Mouse (Mus musculus) myocyte (in vitro differentiated cells): Measurements from ENCODE around the gene Tbc1d17. TPM values are rescaled to one million over a fixed set of nuclear protein-coding genes. Genes with fewer than 3 reads are reported as not detected.

Source experiments
- H3K27me3 ChIP-seq: one replicate; pipeline ENCODE4 v1.6.1; 2011; ENCODE audit not compliant: control insufficient read depth, insufficient read depth, insufficient read length
- H3K36me3 ChIP-seq: one replicate; pipeline ENCODE4 v1.6.1; 2011; ENCODE audit not compliant: control insufficient read depth, insufficient read depth
- H3K4me2 ChIP-seq: one replicate; pipeline ENCODE4 v1.6.1; 2011; ENCODE audit warnings: low read depth, control low read depth
- H3K4me3 ChIP-seq: one replicate; pipeline ENCODE4 v1.5.1; 2011; ENCODE audit warnings: mild to moderate bottlenecking, control low read depth, moderate library complexity
- H3K79me2 ChIP-seq: one replicate; pipeline ENCODE4 v1.6.1; 2011; ENCODE audit not compliant: control insufficient read depth, insufficient read depth
- H3ac ChIP-seq: one replicate; pipeline ENCODE4 v1.6.1; 2011; ENCODE audit not compliant: control insufficient read depth, insufficient read length
- CEBPB ChIP-seq: IDR thresholded peaks from 2 replicates; pipeline ENCODE4 v1.6.1; 2011; ENCODE audit warnings: mild to moderate bottlenecking, moderate library complexity; ENCODE audit not compliant: poor library complexity, insufficient read depth, severe bottlenecking
- E2F4 ChIP-seq: IDR thresholded peaks from one replicate; pipeline ENCODE4 v1.6.1; 2011; ENCODE audit warnings: mild to moderate bottlenecking, control low read depth, moderate library complexity; ENCODE audit not compliant: insufficient read depth
- MAX ChIP-seq: IDR thresholded peaks from one replicate; pipeline ENCODE4 v1.6.1; 2011; ENCODE audit warnings: low read depth, mild to moderate bottlenecking, control low read depth
- MYOD1 ChIP-seq, 3 experiments: IDR thresholded peaks; one replicate each; pipeline ENCODE4 v1.6.1; 2011; ENCODE audit warnings: control low read depth in 2 of 3, low read depth in 2 of 3, mild to moderate bottlenecking in 2 of 3, moderate library complexity in 1 of 3; ENCODE audit not compliant: insufficient read length in 2 of 3, control insufficient read depth in 1 of 3
- MYOG ChIP-seq, 3 experiments: IDR thresholded peaks; one replicate each; pipeline ENCODE4 v1.6.1; 2011; ENCODE audit warnings: control low read depth in 2 of 3, low read depth in 2 of 3, mild to moderate bottlenecking in 2 of 3; ENCODE audit not compliant: insufficient read length in 2 of 3, control insufficient read depth in 1 of 3, insufficient read depth in 1 of 3
- POLR2A ChIP-seq: IDR thresholded peaks from one replicate; pipeline ENCODE4 v1.6.1; 2011; ENCODE audit warnings: low read depth, mild to moderate bottlenecking, control low read depth, moderate library complexity; ENCODE audit not compliant: insufficient read length
- POLR2AphosphoS2 ChIP-seq: IDR thresholded peaks from one replicate; pipeline ENCODE4 v1.6.1; 2011; ENCODE audit warnings: low read depth, control low read depth; ENCODE audit not compliant: insufficient read length
- REST ChIP-seq: IDR thresholded peaks from one replicate; pipeline ENCODE4 v1.6.1; 2011; ENCODE audit warnings: mild to moderate bottlenecking, control low read depth, moderate library complexity; ENCODE audit not compliant: insufficient read depth, insufficient read length
- SRF ChIP-seq: IDR thresholded peaks from one replicate; pipeline ENCODE4 v1.6.1; 2011; ENCODE audit warnings: low read depth; ENCODE audit not compliant: control insufficient read depth, insufficient read length
- TCF12 ChIP-seq: IDR thresholded peaks from one replicate; pipeline ENCODE4 v1.6.1; 2011; ENCODE audit warnings: mild to moderate bottlenecking, control low read depth; ENCODE audit not compliant: poor library complexity, insufficient read depth, severe bottlenecking
- TCF3 ChIP-seq: IDR thresholded peaks from one replicate; pipeline ENCODE4 v1.6.1; 2011; ENCODE audit warnings: low read depth, control low read depth; ENCODE audit not compliant: insufficient read length
- USF1 ChIP-seq: IDR thresholded peaks from one replicate; pipeline ENCODE4 v1.6.1; 2011; ENCODE audit warnings: low read depth, mild to moderate bottlenecking, control low read depth, moderate library complexity
- polyA plus RNA-seq: library from polyadenylated mRNA; unstranded; fragments of >200 nt; fragmentation: generic; extraction: Trizol; gene quantifications from one replicate; pipeline ENCODE4 v1.2.1, GENCODE M21; 2012; ENCODE audit warnings: missing spikeins

Gene Tbc1d17
- polyA plus RNA-seq, 1 experiment: 53.8 TPM

- no peak overlapping the region for H3K4me2 ChIP-seq
- peaks cover 3% of the 10 kb centered on the region for H3K79me2 ChIP-seq
- no peaks in the 10 kb centered on the region for H3K27me3 ChIP-seq
- peaks cover 7% of the 10 kb centered on the region for H3K36me3 ChIP-seq
- H3K4me3 ChIP-seq: no peak overlapping the region
- no peak for TF ChIP-seq POLR2A
- no peak for TF ChIP-seq MAX
- no peak for TF ChIP-seq REST
- no peak for TF ChIP-seq CEBPB
- no peak for TF ChIP-seq E2F4
- TF ChIP-seq POLR2AphosphoS2: no peak
- TF ChIP-seq MYOG (IDR thresholded peaks at IDR 0.05; ENCODE audit: control insufficient read depth in 1 of 3, insufficient read depth in 1 of 3, insufficient read length in 2 of 3, low read depth in 2 of 3): no peak
- no peak for TF ChIP-seq USF1
- no peak for TF ChIP-seq MYOD1 (IDR thresholded peaks at IDR 0.05; ENCODE audit: control insufficient read depth in 1 of 3, insufficient read length in 2 of 3, low read depth in 2 of 3)
- TF ChIP-seq TCF3: no peak
- no peak for TF ChIP-seq SRF
- no peak for TF ChIP-seq TCF12
- H3ac ChIP-seq: no peak overlapping the region
Measured at GRCm38 (mm10) chr7:44841825-44842463, 6.9 kb downstream of the Tbc1d17 start.

GRCm38 (mm10) chr7:44840426-44840825 lies 8.5 kb downstream of the Tbc1d17 start:
- TF ChIP-seq E2F4 (no peak), CEBPB (no peak), POLR2AphosphoS2 (peak; percentile 52), POLR2A (no peak), MYOG (IDR thresholded peaks at IDR 0.05; ENCODE audit: control insufficient read depth in 1 of 3, insufficient read depth in 1 of 3, insufficient read length in 2 of 3, low read depth in 2 of 3) (no peak)
- H3K4me3 ChIP-seq: no peak overlapping the region
- no peaks in the 10 kb centered on the region for H3K36me3 ChIP-seq
- H3K4me2 ChIP-seq: no peak overlapping the region
- no peak overlapping the region for H3ac ChIP-seq
- no peaks in the 10 kb centered on the region for H3K27me3 ChIP-seq
- no peaks in the 10 kb centered on the region for H3K79me2 ChIP-seq

- no peak overlapping the region for H3K4me2 ChIP-seq
- no peaks in the 10 kb centered on the region for H3K27me3 ChIP-seq
- TF ChIP-seq E2F4: no peak
- TF ChIP-seq USF1: no peak
- peak; percentile 24 for TF ChIP-seq POLR2A
- TF ChIP-seq TCF3: no peak
- TF ChIP-seq MYOD1 (IDR thresholded peaks at IDR 0.05; ENCODE audit: control insufficient read depth in 1 of 3, insufficient read length in 2 of 3, low read depth in 2 of 3): no peak
- TF ChIP-seq MAX: no peak
- TF ChIP-seq REST: no peak
- TF ChIP-seq TCF12: no peak
- no peak for TF ChIP-seq SRF
- TF ChIP-seq MYOG (IDR thresholded peaks at IDR 0.05; ENCODE audit: control insufficient read depth in 1 of 3, insufficient read depth in 1 of 3, insufficient read length in 2 of 3, low read depth in 2 of 3): no peak
- no peak for TF ChIP-seq CEBPB
- TF ChIP-seq POLR2AphosphoS2: peak; percentile 67
- no peak overlapping the region for H3K4me3 ChIP-seq
- H3K79me2 ChIP-seq: no peaks in the 10 kb centered on the region
- no peak overlapping the region for H3ac ChIP-seq
- H3K36me3 ChIP-seq: no peaks in the 10 kb centered on the region
Measured at GRCm38 (mm10) chr7:44839491-44840191, 9.2 kb downstream of the Tbc1d17 start.

GRCm38 (mm10) chr7:44839171-44839490 lies 9.7 kb downstream of the Tbc1d17 start:
- Histone ChIP-seq H3K36me3 (no peaks in the 10 kb centered on the region), H3K4me2 (no peak overlapping the region), H3ac (no peak overlapping the region), H3K4me3 (no peak overlapping the region), H3K27me3 (no peaks in the 10 kb centered on the region), H3K79me2 (no peaks in the 10 kb centered on the region)
- no peak for TF ChIP-seq USF1
- TF ChIP-seq POLR2AphosphoS2: no peak
- TF ChIP-seq MYOD1 (IDR thresholded peaks at IDR 0.05; ENCODE audit: control insufficient read depth in 1 of 3, insufficient read length in 2 of 3, low read depth in 2 of 3): no peak
- TF ChIP-seq MAX: no peak
- no peak for TF ChIP-seq POLR2A
- no peak for TF ChIP-seq SRF
- TF ChIP-seq E2F4: no peak
- TF ChIP-seq REST: no peak
- no peak for TF ChIP-seq TCF3
- no peak for TF ChIP-seq CEBPB
- no peak for TF ChIP-seq TCF12
- no peak for TF ChIP-seq MYOG (IDR thresholded peaks at IDR 0.05; ENCODE audit: control insufficient read depth in 1 of 3, insufficient read depth in 1 of 3, insufficient read length in 2 of 3, low read depth in 2 of 3)

GRCm38 (mm10) chr7:44838073-44838472 lies 10.8 kb downstream of the Tbc1d17 start:
- Histone ChIP-seq H3K36me3 (no peaks in the 10 kb centered on the region), H3K4me3 (no peak overlapping the region), H3K4me2 (no peak overlapping the region), H3K79me2 (no peaks in the 10 kb centered on the region), H3K27me3 (no peaks in the 10 kb centered on the region), H3ac (no peak overlapping the region)
- TF ChIP-seq REST: no peak
- TF ChIP-seq TCF3: no peak
- peak; percentile 70 for TF ChIP-seq POLR2AphosphoS2
- no peak for TF ChIP-seq MYOG (IDR thresholded peaks at IDR 0.05; ENCODE audit: control insufficient read depth in 1 of 3, insufficient read depth in 1 of 3, insufficient read length in 2 of 3, low read depth in 2 of 3)
- TF ChIP-seq MYOD1 (IDR thresholded peaks at IDR 0.05; ENCODE audit: control insufficient read depth in 1 of 3, insufficient read length in 2 of 3, low read depth in 2 of 3): no peak
- no peak for TF ChIP-seq E2F4
- no peak for TF ChIP-seq CEBPB
- no peak for TF ChIP-seq SRF
